Mouse (Mus musculus) heart, adult 2 months (tissue): ENCODE data around the gene Tbc1d25. TPM values are rescaled to one million over a fixed set of nuclear protein-coding genes. Genes with fewer than 3 reads are reported as not detected.

Source experiments
- DNase-seq, 2 experiments: peaks; one replicate each; pipeline ENCODE4 v3.0.0; 2021
- H3K27ac ChIP-seq: fragments of 200-600 bp; 2 replicates; pipeline ENCODE4 v1.8.1; 2022
- H3K27me3 ChIP-seq: fragments of 200-500 bp; 2 replicates; pipeline ENCODE4 v1.6.1; 2012; ENCODE audit warnings: mild to moderate bottlenecking, low read length, inconsistent platforms, mixed read lengths; ENCODE audit not compliant: control insufficient read depth, insufficient read depth
- H3K36me3 ChIP-seq: fragments of 200-500 bp; 2 replicates; pipeline ENCODE4 v1.6.1; 2012; ENCODE audit warnings: low read length, inconsistent platforms; ENCODE audit not compliant: control insufficient read depth, insufficient read depth
- H3K4me1 ChIP-seq: fragments of 200-500 bp; 2 replicates; pipeline ENCODE4 v1.6.1; 2011; ENCODE audit warnings: low read length; ENCODE audit not compliant: control insufficient read depth, insufficient read depth
- H3K4me3 ChIP-seq: fragments of 200-600 bp; 2 replicates; pipeline ENCODE4 v1.8.1; 2022
- H3K79me2 ChIP-seq: fragments of 200-500 bp; replicated peaks from 2 replicates; pipeline ENCODE4 v1.6.1; 2012; ENCODE audit warnings: mild to moderate bottlenecking, inconsistent platforms, low read length, moderate library complexity, mixed read lengths; ENCODE audit not compliant: control insufficient read depth, insufficient read depth
- H3K9ac ChIP-seq: fragments of 200-500 bp; 2 replicates; pipeline ENCODE4 v1.6.1; 2012; ENCODE audit warnings: low read depth, mild to moderate bottlenecking, control low read depth, inconsistent platforms, low read length, mixed read lengths
- CTCF ChIP-seq: fragments of 200-600 bp; IDR thresholded peaks from 2 replicates; pipeline ENCODE4 v1.8.1; 2022; ENCODE audit warnings: antibody characterized with exemption, mild to moderate bottlenecking, moderate library complexity
- EP300 ChIP-seq: fragments of 200-500 bp; IDR thresholded peaks from 2 replicates; pipeline ENCODE4 v1.6.1; 2011; ENCODE audit warnings: low read depth, low read length, control low read depth; ENCODE audit not compliant: insufficient read depth
- POLR2A ChIP-seq: fragments of 200-500 bp; IDR thresholded peaks from 2 replicates; pipeline ENCODE4 v1.6.1; 2011; ENCODE audit warnings: mild to moderate bottlenecking, low read depth, low read length, control low read depth; ENCODE audit not compliant: insufficient read depth
- WGBS: fragments of 180-500 bp; shearing (Covaris S2); methylation state at CpG from one replicate; pipeline ENCODE4 v1.1.7; 2018; 5-methylcytosine and 5-hydroxymethylcytosine counted together
- intact Hi-C: fragments of 180-260 bp; cut with DNase I; formaldehyde crosslinking; loops from one replicate; pipeline ENCODE4 v1.15.1; 2025
- polyA plus RNA-seq: library from polyadenylated mRNA; depleted of rRNA; stranded (reverse); fragments of >200 nt; gene quantifications from 2 replicates; pipeline ENCODE4 v1.2.3, GENCODE M21; 2012
- total RNA-seq, 2 experiments: library from RNA; stranded (reverse); gene quantifications; 2 replicates each; pipeline ENCODE4 v1.2.3; 2021

The Tbc1d25 gene
- total and polyA plus RNA-seq, 3 experiments, result 3.7 to 8.7 (median 4.3) TPM

GRCm38 (mm10) chrX:8206015-8206693 is 30.2 kb upstream of the Tbc1d25 start, which contains the start of gene Porcn:
Gene Porcn, minus strand, starts transcription at chrX:8206525.
- H3K27me3 ChIP-seq, result no peaks in the 10 kb centered on the region
- intact Hi-C loops, result loop anchor here (5.0 kb wide), 1 partner anchor 41 kb away; no protein-coding TSS in a partner anchor
- H3K36me3 ChIP-seq, result no peaks in the 10 kb centered on the region
- peak within 1 kb of the TSS; percentile 88 for H3K9ac ChIP-seq
- peak within 1 kb of the TSS; percentile 58 for H3K4me3 ChIP-seq
- peak; percentile 84 to 87 for DNase-seq
- TF ChIP-seq POLR2A (peak; percentile 51; the same call in 1 of the 2 replicates), CTCF (no peak)
- no peaks in the 10 kb centered on the region for H3K79me2 ChIP-seq
- WGBS, result 11% methylated on average over 46 of the region's 46 CpGs
- peak within 1 kb of the TSS; percentile 43; the same call in 1 of the 2 replicates for H3K27ac ChIP-seq
- no peaks in the 10 kb centered on the region for H3K4me1 ChIP-seq

- DNase-seq, result no peak
- Histone ChIP-seq H3K79me2 (no peaks in the 10 kb centered on the region), H3K4me1 (no peaks in the 10 kb centered on the region), H3K27ac (no peak overlapping the region), H3K36me3 (no peaks in the 10 kb centered on the region), H3K4me3 (no peak overlapping the region; the same call in 1 of the 2 replicates), H3K9ac (no peak overlapping the region), H3K27me3 (no peaks in the 10 kb centered on the region)
- TF ChIP-seq EP300, result no peak
- no peak for TF ChIP-seq CTCF
- no peak for TF ChIP-seq POLR2A
- intact Hi-C loops, result loop anchor here (5.0 kb wide), 1 partner anchor 42 kb away; no protein-coding TSS in a partner anchor
- 42% methylated on average over 7 of the region's 7 CpGs for WGBS
Observed at GRCm38 (mm10) chrX:8205551-8205950, 29.6 kb upstream of the Tbc1d25 start.

GRCm38 (mm10) chrX:8205088-8205487 is 29.1 kb upstream of the Tbc1d25 start:
- no peak for DNase-seq
- intact Hi-C loops, result loop anchor here (5.0 kb wide), 1 partner anchor 42 kb away; no protein-coding TSS in a partner anchor
- no peak for TF ChIP-seq CTCF
- no peak for TF ChIP-seq EP300
- no peak for TF ChIP-seq POLR2A

GRCm38 (mm10) chrX:8204076-8204475 is 28.1 kb upstream of the Tbc1d25 start:
- intact Hi-C loops, result no loop called here
- no peak for DNase-seq
- WGBS, result 84% methylated on average over 10 of the region's 10 CpGs

More at GRCm38 (mm10) chrX:8205088-8205487, 29.1 kb upstream of the Tbc1d25 start:
- no peaks in the 10 kb centered on the region for H3K79me2 ChIP-seq
- no peak overlapping the region for H3K9ac ChIP-seq
- H3K4me3 ChIP-seq, result no peak overlapping the region
- no peak overlapping the region for H3K27ac ChIP-seq
- no peaks in the 10 kb centered on the region for H3K4me1 ChIP-seq
- WGBS, result 61% methylated on average over 4 of the region's 4 CpGs
- no peaks in the 10 kb centered on the region for H3K27me3 ChIP-seq
- H3K36me3 ChIP-seq, result no peaks in the 10 kb centered on the region

GRCm38 (mm10) chrX:8203105-8203504 is 27.1 kb upstream of the Tbc1d25 start:
- no peak overlapping the region for H3K27ac ChIP-seq
- H3K4me1 ChIP-seq, result no peaks in the 10 kb centered on the region
- H3K4me3 ChIP-seq, result no peak overlapping the region
- DNase-seq, result no peak
- H3K9ac ChIP-seq, result no peak overlapping the region
- H3K79me2 ChIP-seq, result no peaks in the 10 kb centered on the region
- no peaks in the 10 kb centered on the region for H3K27me3 ChIP-seq
- 85% methylated on average over 14 of the region's 14 CpGs for WGBS
- intact Hi-C loops, result no loop called here
- H3K36me3 ChIP-seq, result no peaks in the 10 kb centered on the region
- TF ChIP-seq POLR2A (no peak), CTCF (no peak)

More at GRCm38 (mm10) chrX:8204076-8204475, 28.1 kb upstream of the Tbc1d25 start:
- H3K4me3 ChIP-seq, result no peak overlapping the region
- no peak overlapping the region for H3K9ac ChIP-seq
- no peaks in the 10 kb centered on the region for H3K27me3 ChIP-seq
- no peaks in the 10 kb centered on the region for H3K36me3 ChIP-seq
- no peaks in the 10 kb centered on the region for H3K79me2 ChIP-seq
- no peak overlapping the region for H3K27ac ChIP-seq
- H3K4me1 ChIP-seq, result no peaks in the 10 kb centered on the region
- TF ChIP-seq EP300 (no peak), POLR2A (no peak), CTCF (no peak)

- DNase-seq, result peak in 1 of 2 experiments; percentile 4
- no peak for TF ChIP-seq POLR2A
- no peak for TF ChIP-seq CTCF
- no peak for TF ChIP-seq EP300
- Histone ChIP-seq H3K9ac (peak within 1 kb of the TSS; percentile 96), H3K27me3 (no peaks in the 10 kb centered on the region), H3K36me3 (no peaks in the 10 kb centered on the region), H3K4me3 (peak within 1 kb of the TSS; percentile 65), H3K79me2 (no peaks in the 10 kb centered on the region), H3K27ac (peak within 1 kb of the TSS; percentile 73), H3K4me1 (no peaks in the 10 kb centered on the region)
- WGBS, result 27% methylated on average over 10 of the region's 10 CpGs
- intact Hi-C loops, result loop anchor here (2.0 to 5.0 kb wide), 2 partner anchors 17 to 61 kb away; partner anchors contain the start of genes Tbc1d25 and Wdr13
Observed at GRCm38 (mm10) chrX:8193419-8193723, 17.4 kb upstream of the Tbc1d25 start, which contains the start of gene Ebp. Gene Ebp, minus strand, starts transcription at chrX:8193512.
